Mouse (Mus musculus) limb, embryonic 10.5 days (tissue): ENCODE results near the gene Grap2. TPM values are rescaled to one million over a fixed set of nuclear protein-coding genes. Genes with fewer than 3 reads are reported as not detected.

Source experiments
- DNase-seq: peaks from one replicate; pipeline ENCODE4 v3.0.0-alpha.2; 2017; ENCODE audit warnings: low spot score
- H3K27ac ChIP-seq: fragments of 300-500 bp; sonication (generic); 2 replicates; pipeline ENCODE4 v1.5.1; 2016; ENCODE audit warnings: mild to moderate bottlenecking
- H3K27me3 ChIP-seq: fragments of 300-500 bp; sonication (generic); 2 replicates; pipeline ENCODE4 v1.6.1; 2016; ENCODE audit warnings: low read depth, mild to moderate bottlenecking; ENCODE audit not compliant: poor library complexity, severe bottlenecking
- H3K36me3 ChIP-seq: fragments of 300-500 bp; sonication (generic); 2 replicates; pipeline ENCODE4 v1.6.1; 2016; ENCODE audit warnings: mild to moderate bottlenecking, moderate library complexity
- H3K4me1 ChIP-seq: fragments of 300-500 bp; sonication (generic); 2 replicates; pipeline ENCODE4 v1.6.1; 2016
- H3K4me3 ChIP-seq: fragments of 300-500 bp; sonication (generic); 2 replicates; pipeline ENCODE4 v1.5.1; 2016; ENCODE audit warnings: mild to moderate bottlenecking, moderate library complexity
- H3K9me3 ChIP-seq: fragments of 300-500 bp; sonication (generic); replicated peaks from 2 replicates; pipeline ENCODE4 v1.6.1; 2016; ENCODE audit warnings: mild to moderate bottlenecking
- WGBS: fragments of 180-500 bp; shearing (Covaris S2); methylation state at CpG from one replicate; pipeline ENCODE4 v1.1.7; 2016; 5-methylcytosine and 5-hydroxymethylcytosine counted together
- polyA plus RNA-seq: library from polyadenylated mRNA; unstranded; fragments of >200 nt; fragmentation: Nextera tagmentation; extraction: Ambion mirVana; gene quantifications from 2 replicates; pipeline ENCODE4 v1.2.1, GENCODE M21; 2016

Grap2 gene
- polyA plus RNA-seq, 1 experiment from 2014 or later = 0.45 TPM

GRCm38 (mm10) chr15:80636757-80637372 is 64.5 kb downstream of the Grap2 start:
- no peak for DNase-seq
- peaks cover 11% of the 10 kb centered on the region for H3K4me1 ChIP-seq
- H3K9me3 ChIP-seq = no peaks in the 10 kb centered on the region
- 0 out of 2 replicates have a peak, but pooled peaks cover 7% of the 10 kb centered on the region for H3K27me3 ChIP-seq
- no peaks in the 10 kb centered on the region for H3K36me3 ChIP-seq
- H3K4me3 ChIP-seq = no peak overlapping the region
- H3K27ac ChIP-seq = no peak overlapping the region
- 45% methylated on average over 13 of the region's 13 CpGs for WGBS

DNA sequence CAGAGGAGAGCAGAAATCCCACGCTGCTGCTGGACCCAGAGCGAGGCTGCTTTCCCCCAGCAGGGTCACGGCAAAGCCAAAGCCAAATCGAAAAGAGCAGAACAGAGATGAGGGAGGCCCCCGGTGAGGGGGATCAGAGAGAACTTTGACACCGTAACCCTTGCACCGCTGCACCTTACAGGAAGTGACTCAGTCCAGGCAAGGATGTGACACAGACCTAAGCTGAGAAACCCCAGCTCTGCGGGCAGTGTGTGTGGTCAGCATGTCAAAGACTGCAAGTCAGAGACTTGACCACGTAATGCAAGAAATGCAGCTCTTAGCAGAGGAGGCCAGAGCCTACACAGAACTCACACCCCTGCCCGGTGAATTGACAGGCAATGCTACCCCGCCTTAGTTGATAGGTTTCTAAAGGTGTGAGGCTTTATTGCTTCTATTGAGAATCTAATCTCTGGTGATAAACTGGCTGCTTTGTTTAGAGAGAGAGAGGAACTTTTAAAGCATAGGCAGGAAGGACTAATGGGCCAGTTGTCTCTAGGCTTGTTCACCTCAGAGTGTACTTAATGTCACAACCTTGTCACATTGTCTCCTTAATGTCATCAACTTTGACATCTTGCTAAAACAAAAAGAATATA is 66.8 kb downstream of the Grap2 start:
- no peak overlapping the region for H3K4me3 ChIP-seq
- H3K27me3 ChIP-seq = 0 out of 2 replicates have a peak, but pooled peaks cover 7% of the 10 kb centered on the region
- H3K9me3 ChIP-seq = no peaks in the 10 kb centered on the region
- peaks cover 11% of the 10 kb centered on the region for H3K4me1 ChIP-seq
- no peaks in the 10 kb centered on the region for H3K36me3 ChIP-seq
- no peak for DNase-seq
- WGBS = 46% methylated on average over 11 of the region's 11 CpGs
- no peak overlapping the region for H3K27ac ChIP-seq

DNA sequence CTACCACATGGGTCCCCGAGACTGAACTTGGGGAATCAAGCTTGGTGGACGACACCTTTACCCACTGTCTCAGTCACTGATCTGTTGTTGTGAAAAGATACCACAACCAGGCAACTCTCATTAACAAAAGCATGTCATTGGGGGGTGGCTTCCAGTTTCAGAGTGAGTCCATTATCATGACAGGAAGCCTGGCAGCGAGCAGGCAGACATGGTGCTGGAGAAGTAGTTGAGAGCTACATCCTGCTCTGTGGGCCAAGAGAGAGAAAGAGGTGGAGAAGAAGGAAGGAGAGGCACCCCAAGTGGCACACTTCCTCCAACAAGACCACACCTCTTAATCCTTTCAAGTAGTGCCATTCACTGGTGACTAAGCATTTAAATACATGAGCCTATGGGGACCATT is 67.5 kb downstream of the Grap2 start:
- Histone ChIP-seq H3K4me3 (no peak overlapping the region), H3K27me3 (0 out of 2 replicates have a peak, but pooled peaks cover 7% of the 10 kb centered on the region), H3K36me3 (no peaks in the 10 kb centered on the region), H3K9me3 (no peaks in the 10 kb centered on the region), H3K4me1 (peaks cover 11% of the 10 kb centered on the region), H3K27ac (no peak overlapping the region)
- 80% methylated on average over 3 of the region's 3 CpGs for WGBS
- DNase-seq = no peak

- Histone ChIP-seq H3K4me1 (peaks cover 11% of the 10 kb centered on the region), H3K27me3 (no peaks in the 10 kb centered on the region), H3K9me3 (no peaks in the 10 kb centered on the region), H3K27ac (no peak overlapping the region), H3K36me3 (no peaks in the 10 kb centered on the region), H3K4me3 (no peak overlapping the region)
- DNase-seq = no peak
- 90% methylated on average over 2 of the region's 2 CpGs for WGBS
These were observed 69.5 kb downstream of the Grap2 start for GRCm38 (mm10) chr15:80641702-80642435.

DNA sequence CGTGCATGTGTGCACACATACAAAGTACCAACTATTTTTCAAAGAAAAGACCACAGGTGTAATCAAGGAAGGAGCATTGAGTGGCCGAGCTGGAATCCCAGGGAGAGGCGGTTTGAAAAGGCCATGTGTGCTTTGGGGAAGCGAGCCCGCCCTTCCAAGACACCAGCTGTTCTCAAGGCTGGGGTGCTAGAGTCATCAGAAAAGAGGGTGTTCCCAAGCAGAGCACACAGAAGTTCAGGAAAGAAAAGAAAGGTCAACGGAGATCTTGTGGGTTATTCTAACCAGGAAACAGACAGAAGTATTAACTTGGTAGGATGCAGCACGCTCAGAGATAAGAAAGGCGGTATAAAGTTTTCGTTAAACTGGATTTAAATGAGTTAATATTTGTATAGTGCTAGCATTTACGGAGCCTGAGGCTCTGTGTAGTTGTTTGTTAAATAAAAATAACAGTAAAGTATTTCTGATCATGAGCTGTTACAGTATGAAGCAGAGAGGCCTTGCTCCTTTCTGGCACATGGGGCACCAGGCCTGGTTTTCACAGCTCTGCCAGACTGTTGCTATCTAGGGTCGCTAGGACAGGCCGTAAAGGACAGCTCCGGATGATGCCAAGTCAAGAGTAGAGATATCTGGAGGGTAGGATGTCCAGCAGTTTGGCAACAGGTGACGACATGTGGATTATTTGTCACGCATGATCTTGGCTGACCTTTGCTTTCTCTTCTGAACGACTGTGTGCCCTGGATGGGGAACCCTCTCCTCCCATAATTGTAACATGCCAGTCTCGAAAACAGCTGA is 72.8 kb downstream of the Grap2 start:
- WGBS = 89% methylated on average over 17 of the region's 17 CpGs
- H3K27me3 ChIP-seq = no peaks in the 10 kb centered on the region
- DNase-seq = no peak
- H3K4me3 ChIP-seq = no peak overlapping the region
- no peaks in the 10 kb centered on the region for H3K36me3 ChIP-seq
- 0 out of 2 replicates have a peak, but pooled peaks cover 5% of the 10 kb centered on the region for H3K4me1 ChIP-seq
- no peak overlapping the region for H3K27ac ChIP-seq
- H3K9me3 ChIP-seq = no peaks in the 10 kb centered on the region

GRCm38 (mm10) chr15:80648977-80649606 is 76.7 kb downstream of the Grap2 start:
- Histone ChIP-seq H3K36me3 (no peaks in the 10 kb centered on the region), H3K4me1 (0 out of 2 replicates have a peak, but pooled peaks cover 5% of the 10 kb centered on the region), H3K9me3 (no peaks in the 10 kb centered on the region), H3K27me3 (no peaks in the 10 kb centered on the region), H3K27ac (no peak overlapping the region), H3K4me3 (no peak overlapping the region)
- DNase-seq = no peak
- WGBS = 73% methylated on average over 15 of the region's 15 CpGs

GRCm38 (mm10) chr15:80650412-80650811 is 78.0 kb downstream of the Grap2 start:
- DNase-seq = no peak
- no peak overlapping the region for H3K4me3 ChIP-seq
- no peak overlapping the region for H3K27ac ChIP-seq
- no peaks in the 10 kb centered on the region for H3K36me3 ChIP-seq
- H3K9me3 ChIP-seq = no peaks in the 10 kb centered on the region
- H3K4me1 ChIP-seq = 0 out of 2 replicates have a peak, but pooled peaks cover 5% of the 10 kb centered on the region
- no peaks in the 10 kb centered on the region for H3K27me3 ChIP-seq
- WGBS = 72% methylated on average over 2 of the region's 2 CpGs

- Histone ChIP-seq H3K4me3 (no peak overlapping the region), H3K9me3 (no peaks in the 10 kb centered on the region), H3K36me3 (no peaks in the 10 kb centered on the region), H3K27ac (no peak overlapping the region), H3K4me1 (peaks cover 1% of the 10 kb centered on the region; the same call in 1 of the 2 replicates), H3K27me3 (no peaks in the 10 kb centered on the region)
- DNase-seq = no peak
- WGBS = 80% methylated on average over 8 of the region's 8 CpGs
These were observed 81.5 kb downstream of the Grap2 start for GRCm38 (mm10) chr15:80653865-80654264.

DNA sequence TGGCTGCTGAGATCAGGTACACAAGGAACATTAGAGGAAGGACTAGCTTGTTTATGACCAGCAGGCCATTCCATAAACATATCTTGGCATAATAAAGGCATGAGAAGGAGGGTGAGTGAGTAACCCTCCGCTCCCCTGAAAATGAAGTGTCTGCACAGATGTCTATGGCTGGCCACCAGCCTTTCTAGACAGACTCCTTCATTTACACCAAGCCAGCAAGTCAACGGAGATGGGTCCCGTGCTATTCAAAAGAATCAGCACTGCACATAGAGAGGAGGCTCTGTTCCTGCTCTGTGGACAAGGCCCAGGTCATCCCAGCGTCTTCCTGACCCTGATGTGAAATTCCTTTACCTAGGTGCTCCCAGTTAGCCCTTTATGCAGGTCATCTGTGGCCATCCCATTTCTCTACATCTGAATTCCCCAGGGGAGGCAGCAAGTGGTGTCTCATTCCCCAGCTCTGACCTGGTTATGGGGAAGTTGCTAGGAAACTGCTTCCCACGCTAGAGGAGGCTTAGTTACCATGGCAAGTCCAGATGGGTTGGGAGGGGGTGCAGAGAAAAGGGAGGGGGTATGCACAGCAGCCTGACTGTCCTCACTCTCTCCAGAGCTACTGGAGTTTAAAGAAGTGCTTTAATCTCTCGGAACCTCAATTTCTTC is 86.5 kb downstream of the Grap2 start:
- no peaks in the 10 kb centered on the region for H3K9me3 ChIP-seq
- no peaks in the 10 kb centered on the region; the same call in 1 of the 2 replicates for H3K4me1 ChIP-seq
- no peak overlapping the region for H3K27ac ChIP-seq
- no peak overlapping the region for H3K4me3 ChIP-seq
- 76% methylated on average over 6 of the region's 6 CpGs for WGBS
- no peaks in the 10 kb centered on the region for H3K36me3 ChIP-seq
- DNase-seq = no peak
- H3K27me3 ChIP-seq = no peaks in the 10 kb centered on the region

GRCm38 (mm10) chr15:80660963-80661362 is 88.6 kb downstream of the Grap2 start:
- Histone ChIP-seq H3K9me3 (no peaks in the 10 kb centered on the region), H3K36me3 (no peaks in the 10 kb centered on the region), H3K4me3 (no peak overlapping the region), H3K27ac (no peak overlapping the region), H3K4me1 (no peaks in the 10 kb centered on the region; the same call in 1 of the 2 replicates), H3K27me3 (no peaks in the 10 kb centered on the region)
- no peak for DNase-seq
- WGBS = 65% methylated on average over 4 of the region's 4 CpGs

DNA sequence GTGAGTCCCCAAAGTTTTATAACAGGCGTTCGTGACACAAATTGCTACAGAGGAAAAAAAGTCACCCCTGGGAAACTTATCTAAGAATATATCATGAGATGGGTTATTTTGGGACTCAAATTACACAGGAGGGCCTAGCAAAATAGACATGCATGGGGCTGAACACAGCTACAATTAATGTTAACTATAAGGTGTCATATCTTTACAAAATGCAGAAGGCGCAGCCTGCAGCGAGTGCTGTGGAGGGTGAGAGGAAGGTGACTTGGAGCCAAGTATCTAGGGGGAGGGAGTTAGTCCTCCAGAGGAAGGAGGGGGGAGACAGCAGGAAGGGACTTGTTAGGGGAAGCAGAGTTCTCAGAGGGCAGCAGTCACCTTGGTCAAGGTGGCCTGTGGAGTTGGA is 92.0 kb downstream of the Grap2 start:
- Histone ChIP-seq H3K4me3 (no peak overlapping the region), H3K4me1 (no peaks in the 10 kb centered on the region), H3K9me3 (no peaks in the 10 kb centered on the region), H3K36me3 (no peaks in the 10 kb centered on the region), H3K27me3 (peaks cover 6% of the 10 kb centered on the region), H3K27ac (no peak overlapping the region)
- 69% methylated on average over 4 of the region's 4 CpGs for WGBS
- no peak for DNase-seq
